Comparison of ENCODE assay signal across 8 mouse cellular contexts in the genomic region with DNA sequence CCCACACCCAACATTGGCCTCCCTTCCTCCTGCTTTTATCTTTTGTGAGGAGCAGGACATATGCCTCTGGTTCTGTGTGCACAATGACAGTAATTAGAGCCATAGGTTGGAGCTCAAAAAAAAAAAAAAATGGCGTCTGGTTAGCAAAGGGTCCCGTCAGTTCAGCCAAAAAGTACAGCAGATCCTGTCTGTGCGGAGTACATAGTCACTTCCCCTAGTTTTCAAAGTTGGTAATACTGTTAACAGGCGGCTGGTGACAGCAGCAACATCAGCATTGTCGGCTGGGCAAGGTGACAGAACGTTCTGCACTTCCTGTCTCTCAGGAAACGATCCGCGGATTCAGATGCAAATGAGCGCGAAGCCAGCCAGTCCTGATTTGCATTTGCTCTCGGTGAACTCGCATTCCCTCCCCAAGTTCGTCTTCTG.
DNase-seq lines count a peak whose midpoint lies in the region; ATAC-seq and TF ChIP-seq lines count a peak whose summit lies in the region.

No protein-coding gene starts in this region.

- H3K9me3 ChIP-seq in hindbrain, postnatal 0 days (ENCODE audit: low read length), result no peaks in the 10 kb centered on the region
- no peaks in the 10 kb centered on the region for H3K9me3 ChIP-seq in limb, embryonic 10.5 days (replicated peaks)

- H3K36me3 ChIP-seq in hindbrain, postnatal 0 days (ENCODE audit: insufficient read depth, low read length), result no peaks in the 10 kb centered on the region
- no peaks in the 10 kb centered on the region for H3K36me3 ChIP-seq in limb, embryonic 10.5 days

- no peaks in the 10 kb centered on the region for H3K27me3 ChIP-seq in hindbrain, postnatal 0 days (ENCODE audit: insufficient read depth, low read length)
- no peaks in the 10 kb centered on the region for H3K27me3 ChIP-seq in limb, embryonic 10.5 days (ENCODE audit: low read depth, poor library complexity, severe bottlenecking)

- no peak overlapping the region for H3K27ac ChIP-seq in hindbrain, postnatal 0 days
- peak overlapping the region; percentile 68; the same call in 1 of the 2 replicates for H3K27ac ChIP-seq in limb, embryonic 10.5 days

- no peak overlapping the region for H3K9ac ChIP-seq in hindbrain, postnatal 0 days (replicated peaks; ENCODE audit: low read length)

- DNase-seq in CD8-positive naive resting alpha-beta T cell, adult 2 months (ENCODE audit: low read depth in 2 of 2, low spot score in 2 of 2), result peak; percentile 27 to 43
- peak; percentile 44 to 52 for DNase-seq in frontal cortex, postnatal 14 days (ENCODE audit: low spot score in 2 of 2)
- DNase-seq in hindbrain, postnatal 0 days (ENCODE audit: low spot score), result peak; percentile 76
- peak; percentile 41 for DNase-seq in limb, embryonic 10.5 days (ENCODE audit: low spot score)
- DNase-seq in mesoderm, embryonic 11.5 days (ENCODE audit: low read depth, low spot score), result peak; percentile 23
- peak; percentile 10 to 19 for DNase-seq in spleen, postnatal 14 days (ENCODE audit: low spot score in 2 of 2)
- DNase-seq in MN1 (ENCODE audit: low spot score), result no peak

- H3K4me3 ChIP-seq in hindbrain, postnatal 0 days (ENCODE audit: low read length), result peak overlapping the region; percentile 23
- H3K4me3 ChIP-seq in limb, embryonic 10.5 days, result peak overlapping the region; percentile 49

- peak overlapping the region; percentile 50 for H3K4me2 ChIP-seq in hindbrain, postnatal 0 days (ENCODE audit: low read depth, low read length)

- peak; percentile 15; the same call in 1 of the 2 replicates for TF ChIP-seq CTCF in hindbrain, postnatal 0 days (IDR thresholded peaks at IDR 0.05; ENCODE audit: low read depth)

- WGBS in hindbrain, postnatal 0 days, result 2% methylated on average over 14 of the region's 14 CpGs
- WGBS in limb, embryonic 10.5 days, result 10% methylated on average over 14 of the region's 14 CpGs

- ATAC-seq in activated CD4-positive, CD25-positive, alpha-beta regulatory T cell, adult 4 months, result peak; percentile 94
- peak; percentile 66; the same call in 1 of the 2 replicates for ATAC-seq in hindbrain, postnatal 0 days

- peaks cover 8% of the 10 kb centered on the region; the same call in 1 of the 2 replicates for H3K4me1 ChIP-seq in hindbrain, postnatal 0 days (ENCODE audit: insufficient read depth, low read length)
- peaks cover 13% of the 10 kb centered on the region for H3K4me1 ChIP-seq in limb, embryonic 10.5 days
